Mouse (Mus musculus) liver, embryonic 14.5 days (tissue): ENCODE data around the gene Themis3.

ENCODE experiments used
- CTCF ChIP-seq: IDR thresholded peaks from 2 replicates; pipeline ENCODE4 v1.5.1; 2016; ENCODE audit warnings: antibody characterized with exemption, low read depth, control low read depth
- EP300 ChIP-seq: IDR thresholded peaks from 2 replicates; pipeline ENCODE4 v1.6.1; 2016; ENCODE audit warnings: antibody characterized with exemption, low read depth

- TF ChIP-seq CTCF (no peak), EP300 (no peak)
Observed at GRCm38 (mm10) chr17:66577507-66577906, 16.9 kb downstream of the Themis3 start.
